Mouse (Mus musculus) forebrain, embryonic 14.5 days (tissue): ENCODE results near the gene Eddm3b. TPM values are rescaled to one million over a fixed set of nuclear protein-coding genes. Genes with fewer than 3 reads are reported as not detected.
A peak's percentile ranks its signal among the peaks of the same experiment; 100 is the strongest.

ENCODE experiments used
- ATAC-seq: fragments of 200-750 bp; cut with Nextera tagmentation; 2 replicates; pipeline ENCODE4 v1.8.0; 2017; ENCODE audit warnings: mild to moderate bottlenecking, moderate library complexity
- DNase-seq: peaks from one replicate; pipeline ENCODE4 v3.0.0-alpha.2; 2015; ENCODE audit warnings: low spot score
- H3K27ac ChIP-seq: fragments of 300-500 bp; sonication (generic); 2 replicates; pipeline ENCODE4 v1.5.1; 2014; ENCODE audit warnings: low read depth, mild to moderate bottlenecking, control low read depth, low read length, moderate library complexity
- H3K27me3 ChIP-seq: fragments of 300-500 bp; sonication (generic); replicated peaks from 2 replicates; pipeline ENCODE4 v1.6.1; 2014; ENCODE audit warnings: low read length, control low read depth, mixed read lengths; ENCODE audit not compliant: control insufficient read depth, insufficient read depth
- H3K36me3 ChIP-seq: fragments of 300-500 bp; sonication (generic); 2 replicates; pipeline ENCODE4 v1.6.1; 2014; ENCODE audit warnings: low read length, control low read depth; ENCODE audit not compliant: control insufficient read depth, insufficient read depth
- H3K4me1 ChIP-seq: fragments of 300-500 bp; sonication (generic); 2 replicates; pipeline ENCODE4 v1.6.1; 2014; ENCODE audit warnings: antibody characterized with exemption, low read length, control low read depth; ENCODE audit not compliant: control insufficient read depth, insufficient read depth
- H3K4me2 ChIP-seq: fragments of 300-500 bp; sonication (generic); 2 replicates; pipeline ENCODE4 v1.6.1; 2014; ENCODE audit warnings: mild to moderate bottlenecking, control low read depth, low read length
- H3K4me3 ChIP-seq: fragments of 300-500 bp; sonication (generic); 2 replicates; pipeline ENCODE4 v1.5.1; 2014; ENCODE audit warnings: low read depth, low read length, control low read depth
- H3K9ac ChIP-seq: fragments of 300-500 bp; sonication (generic); 2 replicates; pipeline ENCODE4 v1.6.1; 2014; ENCODE audit warnings: mild to moderate bottlenecking, low read length, control low read depth, moderate library complexity
- H3K9me3 ChIP-seq: fragments of 300-500 bp; sonication (generic); replicated peaks from 2 replicates; pipeline ENCODE4 v1.6.1; 2016; ENCODE audit warnings: low read length, control low read depth, mixed read lengths; ENCODE audit not compliant: control insufficient read depth
- WGBS: fragments of 180-500 bp; shearing (Covaris S2); extraction: QIAGEN DNeasy Blood & Tissue Kit; methylation state at CpG from one replicate; pipeline ENCODE4 v1.1.7; 2014; 5-methylcytosine and 5-hydroxymethylcytosine counted together
- polyA plus RNA-seq: library from polyadenylated mRNA; unstranded; fragments of >200 nt; fragmentation: Nextera tagmentation; extraction: Ambion mirVana; gene quantifications from 2 replicates; pipeline ENCODE4 v1.2.1, GENCODE M21; 2014

Gene Eddm3b
- polyA plus RNA-seq, 1 experiment from 2014 or later, result not detected

DNA sequence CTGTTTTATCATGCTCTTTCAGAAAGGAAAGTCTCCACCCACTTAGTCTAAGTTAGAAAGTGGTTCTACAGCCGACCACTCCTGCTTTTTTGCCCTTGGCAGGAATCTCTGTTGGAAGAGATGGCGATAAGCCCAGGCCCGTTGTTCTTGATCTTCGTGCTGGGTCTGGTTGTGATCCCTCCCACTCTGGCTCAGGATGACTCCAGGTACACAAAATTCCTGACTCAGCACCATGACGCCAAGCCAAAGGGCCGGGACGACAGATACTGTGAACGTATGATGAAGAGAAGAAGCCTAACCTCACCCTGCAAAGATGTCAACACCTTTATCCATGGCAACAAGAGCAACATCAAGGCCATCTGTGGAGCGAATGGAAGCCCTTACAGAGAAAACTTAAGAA is 12.9 kb upstream of the Eddm3b start:
- Histone ChIP-seq H3K4me1 (no peaks in the 10 kb centered on the region), H3K4me3 (no peak overlapping the region), H3K27ac (no peak overlapping the region), H3K9me3 (no peaks in the 10 kb centered on the region), H3K4me2 (no peak overlapping the region), H3K9ac (no peak overlapping the region), H3K27me3 (no peaks in the 10 kb centered on the region), H3K36me3 (no peaks in the 10 kb centered on the region)
- ATAC-seq, result no peak
- WGBS, result 75% methylated on average over 9 of the region's 9 CpGs
- no peak for DNase-seq

DNA sequence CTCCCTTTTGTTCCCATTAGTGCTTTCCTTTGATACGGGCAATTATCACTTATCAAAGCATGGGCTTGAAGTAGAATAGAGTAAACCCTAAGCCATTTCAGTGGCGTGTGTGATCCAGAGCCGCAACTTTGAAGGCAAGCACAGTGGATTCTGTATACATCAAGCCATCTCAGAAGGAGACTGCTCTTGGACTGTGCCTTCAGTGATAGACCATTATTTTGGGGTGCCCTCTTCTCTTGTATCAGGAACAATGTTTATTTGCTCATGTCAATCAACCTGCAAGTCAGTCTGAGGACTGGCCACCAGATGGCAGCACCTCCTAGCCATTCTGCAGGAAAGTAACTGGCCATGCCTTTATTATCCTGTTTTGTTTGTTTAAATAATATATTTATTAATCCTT is 11.0 kb upstream of the Eddm3b start:
- peak; percentile 75 for DNase-seq
- H3K27ac ChIP-seq, result no peak overlapping the region
- H3K9me3 ChIP-seq, result no peaks in the 10 kb centered on the region
- H3K36me3 ChIP-seq, result no peaks in the 10 kb centered on the region
- H3K4me2 ChIP-seq, result no peak overlapping the region
- no peak overlapping the region for H3K9ac ChIP-seq
- H3K27me3 ChIP-seq, result no peaks in the 10 kb centered on the region
- 48% methylated on average over 3 of the region's 3 CpGs for WGBS
- peak; percentile 63 for ATAC-seq
- H3K4me3 ChIP-seq, result no peak overlapping the region
- H3K4me1 ChIP-seq, result no peaks in the 10 kb centered on the region

DNA sequence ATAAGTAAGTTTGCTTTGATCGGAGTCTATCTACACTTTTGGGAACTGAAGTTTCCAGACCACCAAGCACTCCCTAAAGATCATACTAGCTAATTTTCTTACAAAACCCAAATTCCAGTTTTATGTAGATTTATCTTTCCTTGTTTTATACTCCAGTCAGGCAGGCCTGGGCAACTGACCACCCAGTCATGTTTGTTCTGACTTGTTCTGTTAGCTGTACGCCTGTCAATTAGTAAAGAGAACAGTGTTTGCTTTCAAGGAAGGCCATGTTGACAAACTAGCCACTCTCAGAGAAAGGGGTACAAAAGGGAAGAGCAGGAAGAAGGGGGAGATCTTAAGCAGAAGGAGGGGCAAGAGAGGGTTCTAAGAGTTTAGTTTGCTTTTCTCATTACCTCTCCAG is 9.9 kb upstream of the Eddm3b start:
- Histone ChIP-seq H3K27ac (no peak overlapping the region), H3K4me2 (no peak overlapping the region), H3K36me3 (no peaks in the 10 kb centered on the region), H3K4me3 (no peak overlapping the region), H3K4me1 (no peaks in the 10 kb centered on the region), H3K9ac (no peak overlapping the region), H3K27me3 (no peaks in the 10 kb centered on the region), H3K9me3 (no peaks in the 10 kb centered on the region)
- 79% methylated on average over 2 of the region's 2 CpGs for whole genome bisulfite sequencing
- ATAC-seq (no peak), DNase-seq (no peak)

DNA sequence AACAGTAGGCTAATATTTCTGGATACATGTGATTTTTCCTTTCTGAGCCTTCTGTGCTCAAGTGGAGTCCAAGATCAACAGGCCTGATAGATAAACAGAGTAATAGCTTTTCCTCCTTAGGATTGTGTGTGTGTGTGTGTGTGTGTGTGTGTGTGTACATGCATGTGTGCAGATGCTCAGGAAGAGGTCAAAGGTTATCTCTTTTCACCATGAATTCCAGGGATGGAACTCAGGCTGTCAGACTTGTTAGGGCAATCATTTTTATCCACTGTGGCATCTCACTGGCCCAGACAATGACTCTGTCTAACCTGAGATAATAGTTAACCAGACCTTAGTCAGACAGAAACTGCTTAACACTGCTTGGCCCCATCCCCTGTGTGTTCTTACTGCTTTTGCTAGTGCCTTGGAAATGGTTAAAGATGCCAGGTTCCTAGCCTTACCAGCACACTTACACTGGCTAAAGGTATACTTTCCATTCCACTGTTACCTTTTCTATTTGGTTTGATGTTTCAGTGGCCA is 7.7 kb upstream of the Eddm3b start:
- no peaks in the 10 kb centered on the region for H3K27me3 ChIP-seq
- no peak for ATAC-seq
- H3K27ac ChIP-seq, result no peak overlapping the region

DNA sequence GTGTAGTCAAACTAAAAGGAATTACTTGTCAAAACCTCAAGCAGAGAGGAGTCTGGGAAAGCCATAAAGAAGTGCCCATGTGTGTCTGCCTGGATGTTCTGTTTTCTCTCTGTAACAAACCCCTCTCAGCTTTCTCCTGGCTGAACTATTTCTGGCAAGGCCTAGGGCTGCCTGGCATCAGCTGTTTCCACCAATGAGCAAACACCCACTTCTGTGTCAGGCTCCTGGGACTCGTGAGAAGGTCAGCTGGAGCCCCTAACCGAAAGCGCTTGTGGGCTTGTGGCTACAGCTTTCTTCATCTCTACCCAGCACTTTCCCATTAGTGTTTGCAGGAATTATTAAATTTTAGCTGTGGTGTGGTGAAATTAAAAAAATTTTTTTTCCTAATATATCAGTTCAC is 2.3 kb upstream of the Eddm3b start:
- Histone ChIP-seq H3K9me3 (no peaks in the 10 kb centered on the region), H3K27ac (no peak overlapping the region), H3K4me1 (no peaks in the 10 kb centered on the region), H3K9ac (no peak overlapping the region), H3K36me3 (no peaks in the 10 kb centered on the region), H3K4me3 (no peak overlapping the region), H3K27me3 (no peaks in the 10 kb centered on the region), H3K4me2 (no peak overlapping the region)
- whole genome bisulfite sequencing, result 75% methylated on average over 3 of the region's 3 CpGs
- no peak for DNase-seq
- ATAC-seq, result no peak

More for the DNA sequence above, 7.7 kb upstream of the Eddm3b start:
- Histone ChIP-seq H3K9me3 (no peaks in the 10 kb centered on the region), H3K4me3 (no peak overlapping the region), H3K36me3 (no peaks in the 10 kb centered on the region), H3K9ac (no peak overlapping the region), H3K4me2 (no peak overlapping the region), H3K4me1 (no peaks in the 10 kb centered on the region)
- DNase-seq, result no peak

DNA sequence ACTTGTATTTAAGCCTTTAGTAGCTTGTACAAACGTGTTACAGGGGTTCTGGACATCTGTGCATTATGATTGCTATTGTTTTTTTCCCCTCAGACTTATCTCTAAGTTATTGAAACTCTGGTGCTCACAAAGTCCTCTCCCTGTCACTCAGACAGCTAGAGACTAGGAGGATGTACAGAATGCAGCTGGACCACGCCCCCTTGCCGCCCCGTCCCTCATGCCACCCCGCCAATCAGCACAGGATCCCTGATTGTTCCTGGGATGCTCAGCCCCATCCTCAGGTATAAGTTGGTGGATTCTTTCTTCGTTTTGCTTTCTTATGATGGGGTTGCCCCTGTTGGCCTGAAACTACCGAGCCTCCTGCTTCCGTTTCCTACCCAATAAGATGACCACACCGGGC is 750 bp upstream of the Eddm3b start:
- no peaks in the 10 kb centered on the region for H3K9me3 ChIP-seq
- WGBS, result 27% methylated on average over 9 of the region's 9 CpGs
- H3K36me3 ChIP-seq, result no peaks in the 10 kb centered on the region
- no peak overlapping the region for H3K4me2 ChIP-seq
- no peak for ATAC-seq
- no peaks in the 10 kb centered on the region for H3K27me3 ChIP-seq
- H3K4me3 ChIP-seq, result no peak overlapping the region
- no peak for DNase-seq
- H3K4me1 ChIP-seq, result no peaks in the 10 kb centered on the region
- H3K27ac ChIP-seq, result no peak overlapping the region
- H3K9ac ChIP-seq, result no peak overlapping the region

DNA sequence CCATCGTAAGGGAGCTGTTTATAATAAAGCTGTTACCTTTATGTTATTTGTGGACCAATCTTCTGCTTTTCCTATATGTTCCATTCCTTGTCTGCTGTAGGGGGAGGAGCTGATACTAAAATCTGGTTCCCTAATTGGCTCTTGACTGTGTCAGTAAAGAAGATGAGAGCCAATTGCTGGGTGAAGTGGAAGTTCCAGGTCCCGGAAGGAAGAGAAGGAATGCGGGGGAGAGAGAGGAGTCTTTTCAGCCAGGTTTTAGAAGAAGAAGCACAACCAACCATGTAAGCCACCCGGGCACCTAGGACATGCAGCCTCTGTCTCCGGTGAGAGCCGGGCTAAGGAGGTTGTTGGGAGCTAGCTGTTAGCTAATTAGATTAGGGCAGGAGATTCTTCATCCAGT is 11.5 kb downstream of the Eddm3b start:
- no peak for DNase-seq
- Histone ChIP-seq H3K36me3 (no peaks in the 10 kb centered on the region), H3K9me3 (no peaks in the 10 kb centered on the region), H3K4me2 (no peak overlapping the region), H3K27me3 (no peaks in the 10 kb centered on the region), H3K27ac (no peak overlapping the region), H3K4me3 (no peak overlapping the region), H3K4me1 (no peaks in the 10 kb centered on the region), H3K9ac (no peak overlapping the region)
- ATAC-seq, result no peak
- WGBS, result 87% methylated on average over 6 of the region's 6 CpGs

DNA sequence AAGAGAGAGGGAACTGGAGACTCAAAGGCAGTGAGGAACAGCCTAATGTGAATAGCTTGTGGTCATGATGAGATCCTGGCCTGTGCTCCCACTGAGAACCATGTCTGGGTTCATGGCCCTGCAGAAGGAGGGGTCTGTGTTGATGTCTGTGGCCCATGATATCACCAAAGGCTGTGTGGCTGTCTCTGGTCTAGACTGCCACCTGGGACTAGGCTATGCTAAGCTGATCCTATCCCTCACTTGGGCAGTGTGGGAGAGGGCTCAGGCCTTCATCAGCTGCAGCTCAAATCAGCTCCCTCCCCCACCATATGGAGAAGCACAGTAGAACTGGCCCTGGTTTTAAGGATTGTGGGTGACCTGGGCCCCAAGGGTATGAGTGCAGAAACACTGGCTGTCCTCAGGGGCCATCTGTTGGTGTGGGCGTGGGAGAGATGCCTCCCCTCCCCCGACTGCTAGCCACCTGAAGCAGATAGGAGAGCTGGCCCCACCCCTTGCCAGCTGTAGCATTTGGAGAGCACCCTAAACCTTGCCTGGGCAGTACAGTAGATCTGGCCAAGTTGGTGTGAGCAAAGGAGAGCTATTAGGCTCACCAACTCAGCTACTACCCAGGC is 13.5 kb downstream of the Eddm3b start:
- no peak overlapping the region for H3K4me3 ChIP-seq
- no peaks in the 10 kb centered on the region for H3K9me3 ChIP-seq
- H3K4me2 ChIP-seq, result no peak overlapping the region
- ATAC-seq (no peak), DNase-seq (no peak)
- H3K36me3 ChIP-seq, result no peaks in the 10 kb centered on the region
- no peaks in the 10 kb centered on the region for H3K27me3 ChIP-seq
- 85% methylated on average over 2 of the region's 2 CpGs for WGBS
- H3K9ac ChIP-seq, result no peak overlapping the region
- no peak overlapping the region for H3K27ac ChIP-seq
- H3K4me1 ChIP-seq, result no peaks in the 10 kb centered on the region

DNA sequence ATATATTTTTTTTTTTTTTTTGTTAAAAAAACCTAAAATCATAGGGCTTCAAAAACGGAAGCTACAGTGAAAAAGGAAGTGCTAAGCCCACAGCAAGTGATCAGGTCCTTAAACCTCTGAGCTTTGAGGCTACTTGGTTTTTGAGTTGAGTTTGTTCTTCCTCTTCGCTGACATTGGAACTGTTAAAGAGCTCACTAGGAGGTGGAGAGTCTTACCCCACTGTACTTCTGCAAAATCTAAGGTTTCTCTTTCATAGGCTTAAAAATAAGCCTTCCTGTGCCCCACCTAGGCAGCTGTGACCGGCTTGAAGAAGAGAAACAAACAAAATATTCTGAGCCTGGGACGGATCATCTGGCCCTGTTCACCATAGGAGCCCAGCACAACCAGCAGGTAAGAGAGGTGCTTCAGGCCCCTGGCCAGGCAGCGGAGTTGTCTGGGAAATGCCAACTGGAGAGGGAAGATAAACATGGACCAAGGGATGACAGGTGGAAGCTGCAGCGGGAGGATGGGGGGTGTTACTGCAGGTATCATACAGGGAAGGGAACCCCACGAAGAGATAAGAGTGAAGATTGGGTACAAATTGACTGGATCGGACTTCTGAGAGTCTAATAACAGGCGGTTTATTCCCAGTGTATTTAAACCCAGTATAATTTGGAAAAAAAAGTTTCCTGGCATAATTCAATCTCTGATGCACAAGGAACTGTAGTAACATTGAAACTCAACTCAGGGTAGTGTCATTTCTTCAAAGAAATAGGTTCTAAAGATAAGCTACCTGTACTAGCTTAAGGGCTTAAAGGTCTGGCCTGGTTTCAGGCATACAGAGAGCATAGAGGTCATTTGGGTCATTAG is 14.8 kb downstream of the Eddm3b start:
- no peak overlapping the region for H3K4me3 ChIP-seq
- H3K27ac ChIP-seq, result no peak overlapping the region
- no peaks in the 10 kb centered on the region for H3K36me3 ChIP-seq
- 88% methylated on average over 9 of the region's 9 CpGs for WGBS
- H3K9me3 ChIP-seq, result no peaks in the 10 kb centered on the region
- H3K27me3 ChIP-seq, result no peaks in the 10 kb centered on the region
- ATAC-seq, result no peak
- H3K4me1 ChIP-seq, result no peaks in the 10 kb centered on the region
- no peak for DNase-seq
- H3K4me2 ChIP-seq, result no peak overlapping the region
- no peak overlapping the region for H3K9ac ChIP-seq
